Mouse (Mus musculus): ENCODE data around the gene Erc1.
"Not testable (repeated sequence)": the region's sequence is repeated elsewhere in the genome, so short reads cannot be mapped to it uniquely, and the experiment has no call there.

The Erc1 gene

DNA sequence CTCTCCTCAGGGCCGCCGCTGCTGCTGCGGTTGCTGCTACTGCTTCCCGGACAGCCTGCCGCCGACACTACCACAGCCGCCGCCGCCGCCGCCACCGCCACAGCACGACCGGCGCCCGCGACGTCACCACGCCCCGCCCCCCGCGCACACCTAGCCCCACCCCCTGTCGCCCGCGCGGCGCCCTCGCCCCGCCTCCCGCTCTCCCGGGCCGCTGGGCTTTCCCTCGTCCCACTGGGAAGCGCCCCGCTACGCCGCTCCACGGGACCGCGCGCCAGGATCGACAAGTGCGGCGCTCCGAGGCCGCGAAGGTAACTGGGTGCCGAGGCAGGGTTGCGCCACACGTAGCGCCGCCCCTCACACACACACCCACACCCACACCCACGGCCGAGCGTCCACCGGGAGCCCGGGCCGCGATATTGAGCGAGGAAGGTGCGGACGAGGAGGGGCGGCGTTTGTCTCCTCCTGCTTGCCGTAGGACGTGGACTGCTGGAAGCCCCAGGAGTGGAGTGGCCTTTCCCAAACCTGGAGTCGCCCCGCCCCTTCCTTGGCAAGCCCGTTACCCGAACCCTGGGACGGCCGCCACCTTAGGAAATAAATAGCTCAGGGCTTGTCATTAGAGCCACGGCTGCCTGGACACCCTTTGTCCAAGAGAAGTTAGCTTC is at the start of gene Erc1:
TSS of gene Erc1 (minus strand) at position 134 of the 662 bp plus-strand sequence.
- DNase-seq (ENCODE audit: low spot score in 2 of 2): peak; percentile 78 to 92

DNA sequence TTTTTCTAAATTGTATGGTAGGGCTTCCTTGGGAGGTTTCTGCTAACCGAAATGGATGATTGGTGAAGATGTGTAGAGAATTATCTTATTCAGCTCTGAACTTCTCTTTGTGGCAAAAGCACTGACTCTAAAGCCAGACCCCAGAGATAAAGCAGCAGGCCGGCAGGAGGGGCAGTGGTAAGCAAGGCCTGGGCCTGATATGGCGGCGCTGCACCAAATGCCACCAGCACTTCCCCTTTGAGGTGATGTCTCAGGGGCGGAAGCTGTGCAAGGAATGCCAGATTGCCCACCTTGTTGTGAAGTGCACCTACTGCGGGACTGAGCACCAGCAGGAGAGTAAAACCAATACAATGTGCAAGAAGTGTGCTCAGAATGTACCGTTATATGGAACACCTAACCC is 44.7 kb upstream of the Erc1 start:
- DNase-seq (ENCODE audit: low spot score in 2 of 2): no peak

DNA sequence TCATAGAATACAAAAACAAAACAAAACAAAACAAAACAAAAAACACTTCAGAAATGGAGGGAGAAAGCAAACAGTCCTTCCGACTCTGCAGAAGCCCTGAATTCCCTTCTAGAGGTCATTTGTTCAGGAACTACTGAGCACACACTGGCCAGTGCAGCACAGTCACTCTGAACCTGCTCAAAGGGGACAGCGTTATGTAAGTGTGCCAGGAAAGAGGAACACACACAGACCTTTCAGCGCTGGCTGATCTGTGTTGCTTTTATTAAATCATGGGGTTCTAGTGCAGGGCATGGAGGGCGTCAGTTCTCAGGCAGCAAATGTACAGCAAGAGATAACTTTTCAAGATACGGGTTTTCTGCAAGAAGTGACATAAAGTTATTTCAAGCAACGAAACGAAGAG is 35.2 kb upstream of the Erc1 start:
- no peak for DNase-seq (ENCODE audit: low spot score in 2 of 2)

DNA sequence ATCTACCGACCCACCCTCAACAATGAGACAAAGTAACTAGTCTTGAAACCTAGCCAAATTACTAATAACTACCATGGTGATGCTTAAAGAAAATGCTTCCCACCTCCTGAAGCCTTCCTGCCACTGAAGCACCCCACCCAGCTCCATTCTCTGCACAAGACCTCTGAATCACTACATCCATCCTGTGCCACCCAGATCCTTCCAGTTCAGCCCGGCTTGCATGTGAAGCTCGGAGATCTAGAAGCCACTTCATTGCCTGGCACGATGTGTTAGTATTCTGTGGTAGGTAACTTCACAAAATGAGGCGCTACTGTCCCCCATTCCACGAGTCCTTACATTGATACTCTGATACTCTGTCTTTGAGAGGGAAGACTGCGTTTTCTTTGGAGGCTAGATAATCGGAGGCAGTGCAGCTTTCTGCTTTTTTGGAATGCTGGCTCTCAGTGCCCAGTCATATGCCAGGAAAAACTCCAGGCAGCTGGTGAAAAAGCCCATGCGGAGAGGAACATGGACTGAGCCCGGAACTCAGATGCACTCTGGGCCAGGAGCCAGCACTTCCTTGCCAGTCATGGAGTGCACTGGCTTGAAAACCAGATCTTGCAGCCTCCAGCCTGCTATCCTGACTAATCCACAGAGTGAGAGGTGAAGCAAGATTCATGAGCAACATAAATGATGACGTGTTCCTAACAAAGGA is 16.5 kb upstream of the Erc1 start:
- DNase-seq (ENCODE audit: low spot score in 2 of 2): peak in 1 of 2 experiments; percentile 73

DNA sequence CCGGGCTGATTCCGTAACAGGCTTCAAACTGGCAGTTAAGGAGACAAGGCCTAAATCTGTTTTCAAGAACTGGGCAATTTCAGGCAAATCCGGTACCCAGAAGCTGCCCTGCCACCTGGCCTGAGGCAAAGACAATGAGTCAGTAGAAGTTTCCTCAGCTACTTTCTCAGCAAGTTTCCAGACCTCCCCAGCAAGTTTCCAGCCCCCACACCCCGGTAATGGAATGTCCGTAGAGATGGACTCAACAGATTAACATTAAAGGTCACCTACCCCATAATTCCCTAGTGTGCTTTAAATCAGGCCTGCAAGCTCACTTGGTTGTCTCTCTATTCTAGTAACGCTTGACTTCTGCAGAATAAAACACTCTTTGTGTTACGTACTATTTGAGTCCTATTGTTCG is 13.6 kb upstream of the Erc1 start:
- no peak for DNase-seq (ENCODE audit: low spot score in 2 of 2)

DNA sequence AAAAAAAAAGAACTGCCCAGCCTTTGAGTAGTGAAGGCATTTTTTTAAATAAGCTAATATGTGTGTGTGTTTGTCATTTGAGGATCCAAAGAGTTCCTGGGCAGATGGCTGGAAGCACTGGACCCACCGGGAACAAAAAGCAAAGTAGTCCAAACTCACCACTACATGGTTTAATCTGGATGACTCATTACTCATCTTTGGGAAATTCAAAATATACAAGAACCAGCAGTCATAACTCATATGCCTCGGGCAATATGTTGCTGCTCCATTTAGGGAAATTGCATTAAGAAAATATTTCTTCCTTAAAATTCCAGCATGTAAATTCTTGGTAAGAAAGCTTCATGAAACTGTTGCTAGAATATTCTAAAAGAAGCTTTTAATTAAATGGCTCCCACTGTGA is 12.3 kb upstream of the Erc1 start:
- DNase-seq (ENCODE audit: low spot score in 2 of 2): no peak

DNA sequence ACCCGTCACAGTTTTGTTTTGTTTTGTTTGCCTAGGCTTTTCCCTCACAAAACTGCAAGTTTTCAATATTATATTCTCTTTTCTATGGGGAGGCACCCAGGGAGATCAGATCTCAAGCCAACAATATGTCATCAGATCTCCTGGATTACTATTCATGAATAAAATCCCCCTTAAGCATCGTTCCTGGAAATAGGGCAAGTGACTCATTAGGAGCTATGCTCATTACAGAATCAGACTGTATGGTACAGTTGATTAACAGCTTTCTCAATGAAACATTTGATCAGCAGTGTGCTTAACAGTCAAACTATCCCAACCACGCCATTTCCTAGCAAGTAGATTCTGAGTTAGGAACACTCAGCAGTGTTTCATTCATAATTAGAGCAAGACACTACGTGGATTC is 7.5 kb upstream of the Erc1 start:
- DNase-seq (ENCODE audit: low spot score in 2 of 2): no peak

DNA sequence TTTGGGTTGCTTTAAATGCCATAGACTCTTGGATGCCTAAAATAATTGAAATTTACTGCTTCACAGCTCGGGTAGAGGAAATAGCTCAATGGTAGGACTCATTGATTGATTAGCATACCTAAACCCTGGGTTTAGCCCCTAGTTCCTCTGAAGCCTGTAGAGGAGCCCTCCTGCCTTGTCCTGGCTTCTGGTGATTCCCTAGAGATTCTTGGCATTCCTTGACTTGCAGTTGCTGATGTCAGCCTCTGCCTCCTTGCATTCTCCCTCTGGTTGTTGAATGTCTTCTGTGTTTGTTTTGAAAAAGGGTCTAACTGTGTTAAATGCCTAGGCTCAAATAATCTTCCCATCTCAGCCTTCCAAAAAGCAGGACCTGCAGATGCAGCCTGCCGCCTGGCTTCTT is 6.2 kb upstream of the Erc1 start:
- no peak for DNase-seq (ENCODE audit: low spot score in 2 of 2)

DNA sequence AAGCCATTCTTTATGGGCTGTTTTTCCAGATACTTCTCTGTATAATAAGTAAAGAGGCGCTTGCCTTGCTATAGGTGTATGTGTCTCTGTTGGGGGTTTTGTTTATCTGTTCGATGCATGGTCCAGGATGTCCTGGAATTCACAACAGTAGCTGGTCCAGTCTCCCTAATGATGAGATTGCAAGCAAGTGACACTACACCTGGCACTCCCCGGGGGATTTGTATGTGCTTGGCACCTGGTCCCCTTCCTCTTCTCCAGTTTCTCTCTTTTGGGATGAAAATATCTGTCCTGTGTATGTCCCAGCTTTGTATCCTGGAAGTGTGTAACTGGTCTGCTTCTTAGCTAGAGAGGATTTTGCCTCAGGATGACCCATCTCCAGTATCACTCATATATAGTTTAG is 1.9 kb upstream of the Erc1 start:
- no peak for DNase-seq (ENCODE audit: low spot score in 2 of 2)

DNA sequence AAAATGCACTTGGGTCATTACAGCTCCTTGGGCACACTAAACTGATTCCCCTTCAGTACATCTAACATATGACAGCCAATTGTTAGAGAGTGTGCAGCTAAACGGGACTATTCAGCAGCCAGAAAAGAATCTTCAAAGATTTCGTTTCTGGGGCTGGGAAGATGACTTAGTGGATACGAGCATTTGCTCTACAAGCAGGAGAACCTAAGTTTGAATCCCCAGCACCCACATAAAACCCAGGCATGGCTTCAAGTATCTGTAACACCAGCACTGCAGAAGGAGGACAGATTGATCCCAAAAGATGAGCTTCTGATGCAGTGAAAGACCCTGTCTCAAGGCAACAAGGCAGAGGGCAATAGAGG is 1.4 kb upstream of the Erc1 start:
- no peak for DNase-seq (ENCODE audit: low spot score in 2 of 2)

DNA sequence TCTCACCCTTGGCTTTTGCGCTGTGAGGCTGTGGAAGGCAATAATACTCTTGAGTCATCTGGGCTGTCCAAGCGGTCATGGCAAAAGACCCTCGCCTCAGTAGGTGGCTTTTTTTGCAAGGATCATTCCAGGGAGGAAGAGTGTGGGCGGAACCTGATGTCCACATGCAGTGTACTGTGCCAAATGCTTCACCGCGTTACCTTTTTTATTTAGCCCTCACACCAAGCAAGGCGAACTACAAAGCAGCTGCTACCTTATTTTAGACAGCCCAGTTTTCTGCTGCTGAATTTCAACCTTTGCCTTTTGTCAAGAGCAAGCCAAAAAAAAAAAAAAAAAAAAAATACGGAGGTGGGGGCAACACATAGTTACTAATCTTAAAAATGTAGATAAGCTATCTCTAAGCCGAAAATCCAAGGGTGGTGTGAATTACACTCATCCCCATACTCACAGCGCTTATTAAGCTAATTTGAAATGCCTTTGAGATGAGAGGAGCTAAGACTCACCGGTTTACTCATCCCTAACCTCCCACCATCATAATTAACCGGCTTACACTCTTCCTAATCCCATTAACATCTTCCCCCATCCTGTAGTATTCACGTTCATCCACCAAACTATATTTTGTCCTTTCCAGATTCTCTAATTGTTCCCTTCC is 855 bp upstream of the Erc1 start:
- DNase-seq (ENCODE audit: low spot score in 2 of 2): no peak

DNA sequence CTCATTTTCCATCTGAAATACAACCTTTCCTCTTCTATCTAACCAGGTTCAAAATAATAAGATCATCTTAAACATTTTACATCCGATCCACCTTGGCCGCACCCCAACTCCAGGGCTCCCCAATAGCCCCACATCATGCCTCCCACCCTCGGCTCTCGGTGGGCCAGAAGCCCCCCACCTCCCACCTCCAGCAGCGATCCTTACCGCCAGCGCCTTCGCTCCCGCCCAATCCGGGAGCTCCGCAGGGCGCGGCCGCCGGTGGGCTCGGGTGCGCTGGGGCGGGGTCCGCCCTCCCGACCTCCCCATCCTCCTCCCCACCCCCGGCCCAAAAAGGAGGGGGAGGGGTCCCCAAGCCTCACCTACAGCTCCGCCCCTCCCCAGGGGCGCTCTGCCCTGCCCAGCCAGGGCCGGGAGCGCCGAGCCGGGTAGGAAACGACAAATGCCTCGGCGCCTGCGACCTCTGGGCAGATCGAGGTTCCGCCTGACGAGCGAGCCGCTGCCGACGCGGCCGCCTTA is 391 bp downstream of the Erc1 start:
- DNase-seq (ENCODE audit: low spot score in 2 of 2): no peak

DNA sequence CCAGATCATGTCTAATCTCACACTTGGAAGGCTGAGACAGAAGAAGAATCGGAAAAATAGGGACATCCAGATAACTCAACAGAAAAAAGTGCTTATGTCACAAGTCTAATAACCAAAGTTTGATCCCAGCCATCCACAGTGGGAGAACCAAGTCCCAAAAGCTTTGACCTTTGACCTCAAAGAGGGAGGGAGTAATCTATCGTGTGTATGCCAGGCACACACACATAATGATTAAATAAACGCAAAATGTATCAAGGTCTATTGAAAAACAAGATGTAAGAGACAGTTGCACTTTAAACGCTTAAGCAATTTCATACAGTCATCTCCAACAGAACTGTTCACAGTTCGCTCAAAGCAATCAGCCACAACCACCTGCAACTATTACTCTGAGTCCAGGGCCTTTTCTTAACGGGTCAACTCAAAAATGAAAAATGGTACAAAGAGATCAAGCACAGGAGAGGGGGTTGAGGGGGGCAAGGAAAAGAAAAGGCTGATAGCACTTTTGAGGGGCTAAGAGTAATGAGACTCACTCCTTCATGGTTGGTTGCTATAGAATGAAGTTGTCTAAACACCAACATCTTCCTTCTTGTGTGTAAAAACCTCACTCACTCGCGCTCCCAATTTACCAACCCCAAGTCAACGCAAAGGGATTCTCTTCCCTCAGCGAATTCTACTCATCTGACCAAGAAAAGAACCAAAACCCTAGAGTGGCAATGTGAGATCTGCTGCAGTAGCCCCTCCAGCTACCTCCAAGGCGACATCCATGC is 1.0 kb downstream of the Erc1 start:
- DNase-seq (ENCODE audit: low spot score in 2 of 2): no peak

DNA sequence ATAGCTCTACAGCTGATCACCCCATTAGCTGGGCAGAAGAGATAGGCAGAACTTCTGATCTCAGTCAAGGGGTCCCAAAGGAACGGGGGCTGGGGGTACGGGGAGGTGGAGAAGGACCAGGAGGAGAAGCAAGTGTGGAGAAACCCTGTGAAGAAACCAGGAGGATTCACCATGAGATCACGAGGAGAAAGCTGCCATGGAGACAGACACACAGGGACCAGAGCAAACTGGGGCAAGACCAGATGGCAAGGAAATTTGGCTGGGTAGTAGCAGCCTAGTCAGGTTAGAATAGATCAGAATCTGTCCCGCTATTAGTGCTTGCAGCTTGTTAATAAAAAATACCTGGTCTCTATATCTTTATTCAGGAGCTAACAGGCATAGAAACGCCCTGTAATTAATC is 18.0 kb downstream of the Erc1 start:
- DNase-seq (ENCODE audit: low spot score in 2 of 2): no peak

DNA sequence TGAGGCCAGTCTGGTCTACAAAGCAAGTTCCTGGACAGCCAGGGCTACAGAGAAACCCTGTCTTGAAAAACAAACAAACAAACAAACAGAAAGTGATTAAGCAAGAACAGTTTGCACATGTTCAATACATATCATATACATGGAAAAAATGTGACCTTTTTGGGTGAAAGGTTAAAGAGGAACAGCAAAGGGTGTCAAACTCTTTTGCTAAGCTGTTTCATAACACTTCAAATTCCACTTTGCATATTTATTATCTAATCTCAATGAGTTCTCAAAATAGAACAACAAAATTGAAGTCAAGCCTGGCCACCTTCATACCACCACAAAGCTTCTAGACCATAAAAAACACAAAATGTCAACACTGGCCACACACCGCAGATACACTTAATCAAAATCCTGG is 19.8 kb downstream of the Erc1 start:
- DNase-seq (ENCODE audit: low spot score in 2 of 2): no peak

DNA sequence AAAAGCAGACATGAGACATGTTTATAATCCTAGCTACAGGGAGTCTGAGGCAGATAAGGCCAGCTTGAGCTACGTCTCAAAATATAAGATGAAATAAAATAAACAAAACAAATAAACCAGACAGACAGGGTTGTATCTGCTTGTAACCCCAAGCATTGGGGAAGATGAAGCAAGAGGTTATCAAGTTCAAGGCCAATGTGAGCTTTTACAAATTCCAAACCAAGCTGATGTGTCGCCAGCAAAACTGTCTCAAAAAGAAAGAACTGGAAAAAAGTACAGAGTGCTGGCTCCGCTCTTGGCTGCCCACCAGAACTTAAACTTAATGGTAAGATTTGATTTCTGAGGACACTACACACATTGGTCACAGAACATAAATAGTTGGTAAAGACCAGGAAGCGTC is 21.3 kb downstream of the Erc1 start:
- no peak for DNase-seq (ENCODE audit: low spot score in 2 of 2)

DNA sequence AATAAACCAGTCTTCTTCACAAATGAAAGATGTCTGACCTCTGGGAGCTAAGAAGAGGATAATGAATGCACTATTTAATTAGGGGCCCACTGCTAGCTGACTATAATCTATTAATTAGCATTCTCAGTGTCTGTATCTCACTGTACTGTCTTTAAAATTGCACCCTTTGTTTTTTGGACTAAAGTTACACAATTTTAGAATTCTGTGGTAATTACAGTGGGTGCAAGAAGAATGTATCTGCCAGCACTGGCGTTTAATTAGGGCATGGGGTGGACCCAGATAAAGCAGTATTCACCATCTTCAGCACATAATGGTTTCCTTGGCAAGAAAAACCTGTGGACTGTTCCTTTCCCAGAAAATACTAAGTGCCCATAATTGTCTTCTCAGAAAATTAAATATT is 25.8 kb downstream of the Erc1 start:
- DNase-seq (ENCODE audit: low spot score in 2 of 2): no peak

DNA sequence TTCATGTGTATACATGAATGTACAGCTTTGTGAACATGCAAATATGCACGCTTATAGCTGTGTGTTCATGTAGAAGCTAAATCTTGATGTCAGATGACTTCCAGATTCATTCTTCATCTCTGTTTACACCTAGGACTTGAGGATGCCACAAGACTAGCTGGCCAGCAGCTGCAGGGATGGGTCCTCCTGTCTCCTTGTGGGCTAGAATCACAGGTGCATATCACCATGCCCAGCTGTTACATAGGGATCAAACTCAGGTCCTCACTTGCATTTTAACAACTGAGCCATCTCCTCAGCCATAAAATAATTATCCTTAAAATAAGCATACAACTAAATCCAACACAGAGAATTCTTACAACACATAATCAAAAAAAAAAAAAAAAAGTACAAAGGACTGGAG is 26.8 kb downstream of the Erc1 start:
- DNase-seq (ENCODE audit: low spot score in 2 of 2): no peak

DNA sequence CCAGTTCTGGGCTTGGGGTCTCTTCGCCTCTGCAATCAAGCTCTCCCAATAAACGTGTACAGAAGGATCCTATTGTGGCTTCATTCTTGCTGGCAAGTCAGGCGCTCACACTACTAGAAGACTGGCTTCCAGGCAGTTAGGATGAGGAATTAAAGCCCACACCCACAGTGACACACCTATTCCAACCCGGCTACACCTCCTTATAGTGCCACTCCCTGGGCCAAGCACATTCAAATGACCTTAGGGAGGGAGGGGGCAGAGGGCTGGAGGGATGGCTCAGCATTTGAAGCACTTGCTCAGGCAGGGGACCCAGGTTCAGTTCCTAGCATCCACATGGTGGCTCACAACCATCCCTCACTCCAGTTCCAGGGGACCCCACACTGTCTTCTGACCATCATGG is 29.4 kb downstream of the Erc1 start:
- DNase-seq (ENCODE audit: low spot score in 2 of 2): no peak

DNA sequence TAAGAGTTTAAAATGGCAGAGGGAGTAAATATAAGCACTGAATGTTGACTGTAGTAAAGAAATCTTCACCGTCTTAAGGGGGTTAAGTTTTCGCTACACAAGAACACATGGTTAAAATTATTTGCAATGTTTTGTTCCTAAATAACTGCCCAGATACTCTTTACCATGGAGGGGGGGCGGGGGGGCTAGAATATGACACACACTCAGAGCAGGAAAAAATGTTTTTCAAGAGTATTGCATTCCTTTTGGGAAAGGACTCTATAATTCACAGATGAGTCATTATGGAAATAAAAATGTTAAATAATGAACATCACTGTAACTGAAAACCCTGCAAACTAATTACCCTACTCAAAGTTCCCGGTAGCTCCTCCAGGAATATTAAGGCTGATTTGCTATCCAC is 32.5 kb downstream of the Erc1 start:
- no peak for DNase-seq (ENCODE audit: low spot score in 2 of 2)

DNA sequence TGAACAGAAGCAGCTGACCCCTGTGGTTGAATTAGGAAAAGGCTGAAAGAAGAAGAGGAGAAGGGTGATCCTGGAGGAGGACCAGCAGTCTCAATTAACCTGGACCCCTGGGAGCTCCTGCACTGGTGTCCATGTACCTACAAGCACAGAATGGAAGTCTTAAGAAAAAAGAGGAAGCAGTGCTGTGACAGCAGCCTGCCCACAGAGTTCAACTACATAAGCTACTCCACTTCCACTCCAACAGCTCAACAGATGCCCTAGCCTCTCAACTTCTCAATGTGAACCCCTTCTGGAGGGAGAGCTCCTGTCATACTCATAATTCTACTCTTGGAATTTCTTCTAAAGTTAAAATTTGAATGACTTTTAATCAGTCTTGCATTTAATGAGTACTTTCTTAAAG is 34.9 kb downstream of the Erc1 start:
- not testable (repeated sequence) for DNase-seq (ENCODE audit: low spot score in 2 of 2)

DNA sequence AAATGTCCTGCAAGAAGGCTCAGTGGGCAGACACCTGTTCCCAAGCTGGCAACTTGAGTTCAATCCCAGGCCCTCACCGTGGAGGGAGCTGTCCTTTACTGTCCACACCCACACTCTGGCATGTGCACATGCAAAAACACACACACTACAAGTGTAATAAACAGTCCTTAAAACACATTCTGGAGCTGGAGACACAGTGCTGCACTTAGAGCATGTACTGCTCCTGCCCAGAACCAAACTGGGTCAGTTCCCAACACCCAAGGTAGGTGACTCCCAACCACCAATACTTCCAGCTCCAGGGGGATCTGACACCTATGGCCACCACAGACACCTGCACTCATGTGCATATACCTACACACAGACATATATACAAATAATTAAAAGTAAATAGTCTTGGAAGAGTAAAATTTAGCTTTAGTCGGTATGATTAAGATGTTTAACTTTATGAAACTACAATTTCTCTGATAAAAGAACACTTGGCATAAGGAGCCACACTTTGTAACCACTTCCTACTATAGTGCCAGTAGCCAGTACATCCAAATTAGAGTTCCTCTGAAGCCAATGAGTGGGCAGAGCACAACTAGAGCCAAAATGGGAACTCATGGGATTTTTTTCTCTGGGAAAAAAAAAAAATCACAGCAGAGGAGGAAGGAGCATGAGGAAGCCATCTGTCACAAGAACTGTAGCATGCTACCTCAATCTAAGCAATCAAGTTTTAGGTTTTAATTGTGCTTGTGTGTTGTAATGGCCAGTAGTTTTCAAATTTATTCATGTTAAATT is 39.1 kb downstream of the Erc1 start:
- DNase-seq (ENCODE audit: low spot score in 2 of 2): peak; percentile 26 to 41

All from left cerebral cortex, adult 9 months (tissue).